Mouse (Mus musculus): ENCODE measurements at regions not wholly inside any gene's neighbourhood (a gene's known extent, or its start where the extent isn't known, plus 50 kb on each side); places are given as distances from the start of the nearest gene placed in this dataset.

DNA sequence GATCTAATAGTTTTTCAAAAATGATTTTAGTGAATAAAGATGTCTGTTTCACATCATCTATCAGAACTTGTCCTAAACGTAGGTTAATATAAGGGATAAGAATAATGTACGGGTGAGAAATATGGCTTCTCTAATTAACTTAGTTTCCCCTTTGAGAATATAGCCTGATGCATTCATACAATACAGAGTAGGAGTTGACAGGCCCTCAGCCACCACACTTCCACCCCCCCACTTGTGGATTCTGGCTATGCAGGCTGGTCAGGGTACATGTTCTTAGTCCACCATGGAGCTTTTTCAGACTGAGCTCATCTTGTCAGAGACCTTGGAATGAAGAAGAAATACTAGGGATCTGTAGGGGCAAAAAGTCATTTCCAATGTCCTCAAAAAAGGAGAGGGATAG, 80.1 kb downstream of the Anxa1 start:
- no peak for DNase-seq

DNA sequence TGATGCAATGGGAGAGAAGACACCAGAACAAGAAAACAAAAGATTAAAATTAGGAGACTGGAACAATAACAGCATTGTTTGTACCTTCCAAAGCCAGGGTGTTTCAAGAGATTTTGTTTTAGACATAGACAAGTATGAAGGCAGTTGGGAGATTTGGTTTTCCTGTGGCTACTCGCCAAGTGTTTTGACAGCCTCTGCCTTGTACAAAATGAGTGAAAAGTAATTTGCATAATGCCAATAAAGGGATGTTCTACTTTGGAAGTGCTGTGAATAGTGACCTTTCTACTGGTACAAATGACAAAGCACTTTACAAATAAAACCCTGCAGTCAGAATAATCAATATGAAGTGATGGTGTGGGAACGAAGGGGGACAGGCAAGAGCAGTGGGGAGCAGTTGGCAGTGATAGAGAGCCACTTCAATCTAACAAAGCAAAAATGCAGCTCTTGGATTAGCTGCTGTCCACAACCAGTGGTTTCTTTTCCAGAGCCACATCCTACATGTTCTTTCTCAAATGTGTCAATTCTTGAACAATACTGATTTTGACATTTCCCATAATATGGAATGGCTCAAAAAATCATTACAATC, 90.6 kb downstream of the Anxa1 start:
- DNase-seq, result peak; percentile 2 to 6

GRCm38 (mm10) chr19:20298431-20298830, 92.3 kb downstream of the Anxa1 start:
- DNase-seq, result no peak

DNA sequence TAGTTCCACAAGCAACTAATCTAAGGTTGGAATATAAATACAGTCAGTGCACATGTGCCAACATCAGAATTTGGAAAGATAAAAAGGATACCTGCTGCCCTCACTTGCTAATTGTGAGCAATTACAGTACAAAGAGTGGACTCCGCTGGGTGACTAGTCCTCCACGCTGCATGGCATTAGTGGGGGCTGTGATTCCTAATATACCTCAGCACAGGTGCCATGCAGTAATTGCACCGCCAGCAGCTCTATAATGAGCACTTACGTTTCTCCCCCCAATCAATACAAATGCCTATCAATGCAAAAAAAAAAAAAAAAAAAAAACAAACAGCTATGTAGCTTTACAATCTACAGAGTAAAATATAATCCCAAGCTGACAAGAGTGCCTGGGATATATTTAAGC, 105.6 kb downstream of the Anxa1 start:
- DNase-seq, result no peak

DNA sequence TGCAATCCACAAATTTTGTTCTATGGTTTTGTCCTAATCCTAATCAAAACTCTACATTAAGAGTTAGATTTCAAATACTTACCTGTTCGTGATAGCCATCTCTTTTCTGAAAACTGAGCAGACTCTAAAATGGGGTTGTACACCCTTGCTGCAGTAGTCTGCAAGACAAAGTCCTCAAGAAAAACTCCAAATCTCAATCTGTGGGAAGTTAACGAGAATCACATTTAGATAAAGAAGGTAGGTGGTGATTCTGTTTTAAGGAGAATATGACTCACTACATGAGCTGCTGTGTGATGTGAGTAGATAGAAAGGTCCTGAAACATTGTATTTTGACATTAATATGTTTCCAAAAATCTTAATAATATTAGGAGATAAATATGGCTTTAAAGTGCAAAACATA, 107.6 kb downstream of the Anxa1 start:
- no peak for DNase-seq

DNA sequence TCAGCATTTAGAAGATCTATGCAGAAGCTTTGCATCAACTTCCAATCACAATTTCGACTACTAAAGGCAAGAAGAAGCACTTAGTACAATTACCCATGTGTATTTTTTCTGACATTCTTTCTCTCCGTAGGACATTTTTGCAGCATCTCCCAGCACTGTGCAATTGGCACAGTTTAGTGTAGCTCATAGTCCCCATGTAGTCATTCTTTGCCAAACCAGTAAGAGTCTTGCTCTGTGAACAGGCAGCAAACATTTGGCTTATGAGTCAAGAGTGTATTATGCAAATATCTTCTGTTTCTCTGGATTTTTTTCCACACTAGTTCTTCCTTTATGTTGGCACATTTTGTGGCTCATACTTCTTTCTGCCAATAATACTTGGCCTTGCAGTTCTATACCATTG, 129.2 kb downstream of the Anxa1 start:
- DNase-seq, result peak; percentile 28 to 33

- DNase-seq, result no peak
Observed at GRCm38 (mm10) chr19:20252151-20252550, 138.6 kb downstream of the Anxa1 start.

DNA sequence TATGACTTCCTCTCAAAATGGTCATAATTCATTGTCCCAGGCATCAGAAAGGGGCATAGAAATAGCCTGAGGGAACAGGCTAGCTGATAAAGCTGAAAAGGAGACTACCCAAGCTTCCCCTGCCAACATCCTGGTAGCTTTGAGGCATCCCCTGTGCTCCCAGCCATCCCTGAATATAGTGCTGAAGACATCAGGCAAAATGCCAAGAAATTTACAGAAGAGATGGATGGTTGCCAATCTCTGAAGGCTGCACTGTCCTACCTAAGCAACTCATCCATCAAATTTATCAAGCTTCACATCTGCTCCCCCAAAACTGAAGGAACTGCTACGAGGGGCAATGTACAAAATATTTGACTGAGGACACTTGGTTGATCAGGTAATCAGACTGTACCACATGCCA, 146.9 kb downstream of the Anxa1 start:
- DNase-seq, result peak; percentile 36 to 41

GRCm38 (mm10) chr19:20241266-20241665, 149.5 kb downstream of the Anxa1 start:
- no peak for DNase-seq

DNA sequence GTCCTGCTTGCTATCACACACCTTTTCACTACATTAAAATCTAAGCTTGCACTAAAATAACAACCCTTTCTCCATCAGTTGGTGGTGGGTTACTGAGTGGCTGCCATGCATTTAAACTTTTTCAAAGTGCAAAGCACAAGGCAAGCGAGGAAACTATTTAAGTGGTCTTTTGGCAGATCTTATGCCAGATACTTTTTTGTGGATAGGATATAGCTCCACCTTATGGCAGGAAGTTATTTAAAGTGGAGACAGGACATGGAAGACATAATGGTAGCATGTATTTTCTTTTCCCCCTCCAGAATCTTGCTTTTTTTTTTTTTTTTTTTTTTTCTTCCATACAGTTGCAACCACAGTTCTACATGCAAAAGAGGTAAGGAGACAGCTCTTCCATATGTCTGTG, 150.3 kb downstream of the Anxa1 start:
- DNase-seq, result peak in 1 of 2 experiments; percentile 5

DNA sequence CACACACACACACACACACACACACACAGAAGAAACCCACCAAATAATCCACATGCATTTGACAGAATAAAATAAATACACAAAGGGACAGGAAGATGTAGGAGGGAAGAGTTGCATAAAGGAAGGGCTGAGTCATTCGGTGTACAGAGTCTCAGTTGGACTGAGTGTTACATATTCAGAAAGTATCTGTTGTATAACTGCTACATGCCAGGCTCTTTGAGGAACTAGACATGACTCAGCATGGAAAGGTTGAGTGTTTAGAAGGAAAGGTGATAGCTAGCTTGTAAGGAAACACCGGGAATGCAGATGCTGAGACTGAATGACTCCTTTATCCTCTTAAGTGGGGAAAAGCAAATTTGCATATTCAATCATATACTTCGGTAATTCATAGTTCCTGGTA, 151.3 kb downstream of the Anxa1 start:
- DNase-seq, result no peak

GRCm38 (mm10) chr19:20226756-20227155, 164.0 kb downstream of the Anxa1 start:
- DNase-seq, result no peak

GRCm38 (mm10) chr19:20217389-20217788, 173.4 kb downstream of the Anxa1 start:
- no peak for DNase-seq

GRCm38 (mm10) chr19:20194511-20194910, 196.2 kb downstream of the Anxa1 start:
- no peak for DNase-seq

DNA sequence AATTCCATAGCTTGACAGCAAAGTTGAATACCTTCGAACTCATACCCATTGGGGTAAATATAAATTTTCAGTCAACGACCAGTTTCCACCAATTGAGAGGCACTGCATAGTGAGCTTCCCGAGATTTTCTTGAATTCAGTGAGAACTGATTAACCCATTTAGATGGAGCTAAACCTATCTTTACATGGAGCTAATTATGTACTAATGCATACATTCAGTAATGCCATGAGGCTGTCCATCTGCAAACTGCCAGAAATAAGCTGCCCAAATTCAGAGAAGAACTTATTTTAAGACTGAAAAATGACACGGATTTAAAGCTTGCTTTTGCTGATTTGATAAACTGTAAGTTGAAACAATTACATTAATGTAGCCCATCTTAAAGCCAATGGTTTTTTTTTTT, 208.9 kb downstream of the Anxa1 start:
- no peak for DNase-seq

DNA sequence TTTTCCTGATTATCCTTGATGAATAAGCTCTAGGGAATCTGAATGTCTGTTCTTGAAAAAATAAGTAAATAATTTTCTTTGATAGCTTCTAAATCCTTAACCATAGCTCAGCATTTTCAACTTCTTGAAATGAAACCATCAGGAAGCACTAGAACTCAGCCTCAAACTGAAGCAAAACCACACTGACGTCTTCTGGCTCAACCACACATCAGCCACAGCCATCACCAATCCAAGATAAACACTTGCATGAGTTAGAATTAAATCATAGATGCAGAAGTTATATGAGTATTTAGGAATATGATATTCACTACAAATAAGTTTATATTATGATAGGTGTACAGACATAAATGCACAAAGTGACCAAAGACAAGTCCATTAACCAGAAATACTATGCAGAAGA, 229.2 kb downstream of the Anxa1 start:
- no peak for DNase-seq

- DNase-seq, result no peak
Observed at GRCm38 (mm10) chr19:20156398-20156937, 234.3 kb downstream of the Anxa1 start.

DNA sequence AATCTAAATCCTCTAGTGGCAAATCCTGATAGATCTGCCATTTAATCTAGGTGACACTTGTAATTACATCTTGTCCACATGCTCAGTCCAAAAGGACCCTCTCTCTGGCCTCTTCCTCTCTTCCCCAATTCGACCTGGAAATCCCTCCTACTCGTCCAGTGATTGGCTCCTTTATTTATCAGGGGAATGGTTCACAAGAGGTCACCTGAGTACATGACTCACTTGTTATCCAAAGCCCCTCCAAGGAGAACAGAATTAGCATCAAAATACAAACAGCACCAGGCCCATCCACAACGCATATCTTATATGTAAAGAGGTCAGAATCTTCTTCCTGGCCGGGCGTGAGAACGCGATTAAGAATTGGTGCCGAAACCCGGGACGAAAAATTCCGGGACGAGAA, 251.2 kb downstream of the Anxa1 start:
- no peak for DNase-seq

- no peak for DNase-seq
Observed at GRCm38 (mm10) chr19:20123546-20124195, 267.1 kb downstream of the Anxa1 start.

- peak in 1 of 2 experiments; percentile 2 for DNase-seq
Observed at GRCm38 (mm10) chr19:20122475-20122874, 268.3 kb downstream of the Anxa1 start.

GRCm38 (mm10) chr19:20114237-20114636, 276.5 kb downstream of the Anxa1 start:
- no peak for DNase-seq

Data from cerebellum, postnatal 10 days (tissue).